10 mouse cellular contexts compared by ENCODE assay signal in the genomic region with DNA sequence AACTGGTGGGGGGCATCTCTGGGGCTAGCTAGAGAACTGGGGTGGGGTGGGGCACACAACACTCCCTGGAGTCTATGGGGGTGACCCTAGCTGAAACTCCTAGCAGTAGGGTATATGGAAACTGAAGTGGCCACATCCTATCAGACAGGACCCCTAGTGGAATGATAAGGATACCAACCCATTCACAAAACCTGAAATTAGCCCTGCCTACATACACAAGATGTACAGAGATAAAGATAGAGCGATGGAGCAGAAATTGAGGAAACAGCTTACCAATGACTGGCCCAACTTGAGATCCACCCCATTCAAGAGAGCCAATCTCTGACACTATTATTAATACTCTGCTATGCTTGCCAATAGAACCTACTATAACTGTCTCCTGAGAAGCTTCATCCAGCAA. TPM values are rescaled to one million over a fixed set of nuclear protein-coding genes. Genes with fewer than 3 reads are reported as not detected.
DNase-seq lines count a peak whose midpoint lies in the region; ATAC-seq lines count a peak whose summit lies in the region.
"Had no signal": no experiment of that assay in that cellular context is flagged by ENCODE, and none has a peak within 500 bp of the region (broad histone marks: within the 10 kb centered on the region; RNA-seq: fewer than 3 reads in every experiment).

No protein-coding gene starts in this region.

- H3K4me2 ChIP-seq in neural tube, embryonic 11.5 days (ENCODE audit: low read depth), result peak overlapping the region; percentile 16; the same call in 1 of the 2 replicates
- peak overlapping the region; percentile 69 for H3K4me2 ChIP-seq in liver, embryonic 15.5 days

- no peak overlapping the region for H3K9ac ChIP-seq in neural tube, embryonic 11.5 days (ENCODE audit: low read length)
- H3K9ac ChIP-seq in liver, embryonic 15.5 days, result no peak overlapping the region

- no peak overlapping the region for H3K27ac ChIP-seq in heart, embryonic 10.5 days
- no peak overlapping the region for H3K27ac ChIP-seq in neural tube, embryonic 11.5 days (ENCODE audit: low read depth, low read length)
- no peak overlapping the region for H3K27ac ChIP-seq in liver, embryonic 15.5 days (replicated peaks)

- DNase-seq in heart, embryonic 10.5 days (ENCODE audit: low spot score), result no peak
- no peak for DNase-seq in heart, postnatal 10 days
- DNase-seq in neural tube, embryonic 11.5 days (ENCODE audit: low spot score), result no peak
- DNase-seq in neural tube, embryonic 10.5 days (ENCODE audit: extremely low spot score, low spot score), result no peak
- no peak for DNase-seq in urinary bladder, postnatal 4 days (ENCODE audit: low spot score in 2 of 2)
- no peak for DNase-seq in spleen, postnatal 10 days (ENCODE audit: low spot score in 2 of 2)
- no peak for DNase-seq in layer of hippocampus, postnatal 10 days (ENCODE audit: low spot score in 2 of 2)
- DNase-seq: gastrocnemius, postnatal 36 days had no signal

- H3K4me3 ChIP-seq in heart, embryonic 10.5 days, result 0 out of 2 replicates have a peak overlapping the region, but pooled peaks have one; percentile 18
- no peak overlapping the region for H3K4me3 ChIP-seq in neural tube, embryonic 11.5 days (ENCODE audit: low read depth, low read length)
- H3K4me3 ChIP-seq in liver, embryonic 15.5 days (replicated peaks), result peak overlapping the region; percentile 87

- no peak for ATAC-seq in neural tube, embryonic 11.5 days (ENCODE audit: insufficient read depth, low FRiP score, low TSS enrichment)
- no peak for ATAC-seq in liver, embryonic 15.5 days (ENCODE audit: insufficient read depth)
- ATAC-seq: activated CD4-positive, CD25-positive, alpha-beta regulatory T cell, adult 4 months had no signal

- H3K27me3 ChIP-seq in heart, embryonic 10.5 days (ENCODE audit: insufficient read depth, poor library complexity, severe bottlenecking), result no peaks in the 10 kb centered on the region
- no peaks in the 10 kb centered on the region for H3K27me3 ChIP-seq in neural tube, embryonic 11.5 days (ENCODE audit: control insufficient read depth, insufficient read depth, low read length)
- H3K27me3 ChIP-seq in liver, embryonic 15.5 days, result no peaks in the 10 kb centered on the region

- no peaks in the 10 kb centered on the region for H3K36me3 ChIP-seq in heart, embryonic 10.5 days
- H3K36me3 ChIP-seq in neural tube, embryonic 11.5 days (ENCODE audit: control insufficient read depth, insufficient read depth, low read length), result no peaks in the 10 kb centered on the region
- peaks cover 7% of the 10 kb centered on the region; the same call in 1 of the 2 replicates for H3K36me3 ChIP-seq in liver, embryonic 15.5 days (replicated peaks)

- WGBS in heart, embryonic 10.5 days, result 87% methylated on average over 1 of the region's 1 CpGs
- WGBS in neural tube, embryonic 11.5 days, result 96% methylated on average over 1 of the region's 1 CpGs
- WGBS in liver, embryonic 15.5 days (ENCODE audit: insufficient replicate concordance), result 19% methylated on average over 1 of the region's 1 CpGs

- H3K4me1 ChIP-seq in heart, embryonic 10.5 days, result peaks cover 12% of the 10 kb centered on the region; the same call in 1 of the 2 replicates
- peaks cover 7% of the 10 kb centered on the region; the same call in 1 of the 2 replicates for H3K4me1 ChIP-seq in neural tube, embryonic 11.5 days (ENCODE audit: control insufficient read depth, insufficient read depth, low read length)
- peaks cover 38% of the 10 kb centered on the region for H3K4me1 ChIP-seq in liver, embryonic 15.5 days (replicated peaks)

- intact Hi-C loops in heart, postnatal 10 days (cut with DNase I), result loop anchor here (10.0 kb wide), 1 partner anchor 741 kb away; a partner anchor contains a TSS

- no peaks in the 10 kb centered on the region for H3K9me3 ChIP-seq in heart, embryonic 10.5 days
- H3K9me3 ChIP-seq in neural tube, embryonic 11.5 days (ENCODE audit: control insufficient read depth, low read length), result no peaks in the 10 kb centered on the region
- H3K9me3 ChIP-seq in liver, embryonic 15.5 days (replicated peaks), result no peaks in the 10 kb centered on the region

RNA-seq across cellular contexts. Expression of a gene that starts 1.9 kb away (rescaled TPM):
- polyA plus RNA-seq in heart, embryonic 10.5 days (2016; fragmentation: Nextera tagmentation; extraction: Ambion mirVana), result 28.7 and 28.8 TPM in 2 replicates
- 10 to 100 TPM; 10.9 to 11.3 TPM for total RNA-seq in heart, postnatal 10 days (2021)
- polyA plus RNA-seq in neural tube, embryonic 11.5 days (2014; fragmentation: Nextera tagmentation; extraction: Ambion mirVana), result 44.0 and 46.0 TPM in 2 replicates
- polyA plus RNA-seq in liver, embryonic 15.5 days (2015; fragmentation: Nextera tagmentation; extraction: Ambion mirVana), result 12.9 and 14.6 TPM in 2 replicates
- 10 to 100 TPM; 26.7 to 28.1 TPM for total RNA-seq in layer of hippocampus, postnatal 10 days (2021)

RNA-seq across cellular contexts. Expression of a gene that starts 8.0 kb away (rescaled TPM):
- polyA plus RNA-seq in heart, embryonic 10.5 days (2016; fragmentation: Nextera tagmentation; extraction: Ambion mirVana), result 0.23 TPM in 2 replicates
- under 1 TPM in 1 of 2 experiments, not detected in 1; 0.43 TPM for total RNA-seq in heart, postnatal 10 days (2021)
- 0.15 and 0.46 TPM in 2 replicates for polyA plus RNA-seq in neural tube, embryonic 11.5 days (2014; fragmentation: Nextera tagmentation; extraction: Ambion mirVana)
- polyA plus RNA-seq in liver, embryonic 15.5 days (2015; fragmentation: Nextera tagmentation; extraction: Ambion mirVana), result 2.8 and 3.1 TPM in 2 replicates
- total RNA-seq in layer of hippocampus, postnatal 10 days (2021), result not detected
